Mouse (Mus musculus) CD4-positive, CD25-positive, alpha-beta regulatory T cell, adult 9 weeks (primary cell): Measurements from ENCODE around the gene Cdh12. TPM values are rescaled to one million over a fixed set of nuclear protein-coding genes. Genes with fewer than 3 reads are reported as not detected.

Experiments used
- polyA plus RNA-seq: library from polyadenylated mRNA; unstranded; fragments of 100-300 nt; shearing (Covaris generic); gene quantifications from one replicate; pipeline ENCODE4 v1.2.1, GENCODE M21; 2017

The Cdh12 gene
- not detected for polyA plus RNA-seq

DNA sequence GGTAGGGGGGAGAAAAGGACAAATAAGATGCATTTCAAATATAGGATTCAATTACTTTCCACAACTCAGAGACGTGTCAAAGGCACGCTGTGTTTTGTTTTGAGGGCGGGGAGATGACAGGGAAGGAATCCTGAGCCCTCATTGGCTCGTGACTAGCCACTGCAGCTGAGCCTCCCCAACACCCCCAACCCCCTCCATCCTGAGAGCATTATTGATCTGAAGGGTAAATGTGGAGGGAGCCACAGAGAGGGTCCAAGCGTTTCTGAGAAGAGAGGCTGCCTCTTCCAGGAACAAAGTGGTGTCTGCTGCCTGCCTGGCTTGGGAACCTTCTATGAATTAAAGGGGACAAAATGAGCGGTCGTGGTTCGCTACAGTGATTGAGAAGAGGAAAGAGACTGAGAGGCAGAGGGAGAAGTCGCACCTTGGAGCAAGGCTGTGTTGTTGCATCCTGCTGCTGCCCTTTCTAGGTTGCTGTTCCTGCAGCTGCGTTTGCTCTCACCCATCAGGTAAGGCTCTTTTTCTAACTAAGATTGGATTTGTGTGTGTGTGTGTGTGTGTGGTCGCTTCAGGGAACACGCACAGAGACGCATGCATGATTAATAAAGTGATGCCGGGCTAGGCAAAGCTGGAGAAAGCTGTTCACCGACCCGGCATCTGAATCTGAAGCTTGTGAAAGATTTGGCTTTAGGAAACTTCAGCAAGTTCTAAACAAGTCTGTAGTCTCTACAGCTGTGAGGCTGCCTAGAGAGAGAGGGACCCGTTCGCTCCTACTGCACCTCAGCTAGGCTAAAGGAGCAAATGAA, at the start of gene Cdh12:
TSS of gene Cdh12 (plus strand) at position 405 of the 803 bp plus-strand sequence.

DNA sequence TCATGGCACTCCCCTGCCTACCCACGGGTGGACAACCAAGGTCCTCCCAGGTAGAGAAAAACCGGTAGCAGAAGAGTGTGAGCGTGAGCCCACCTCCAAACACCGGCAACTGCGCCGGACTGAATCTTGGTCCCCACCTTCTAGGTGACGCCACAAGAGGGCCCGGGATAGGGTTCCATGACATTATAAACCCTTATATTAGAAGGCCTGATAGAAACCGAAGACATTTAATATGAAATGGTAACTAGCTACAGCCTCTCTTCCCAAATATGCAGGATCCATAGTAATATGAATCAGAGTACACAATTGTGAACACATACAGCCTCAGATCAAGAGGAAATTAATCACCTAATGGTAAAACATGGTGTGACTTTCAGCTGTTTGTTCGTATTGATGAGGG, 217.6 kb downstream of the Cdh12 start, which contains the start of gene Acot10:
TSS of gene Acot10 (minus strand) at position 101 of the 400 bp plus-strand sequence.

Other genes starting within 250 kb of the Cdh12 start
- not detected for gene Acot10, start 217.5 kb downstream of the Cdh12 start, polyA plus RNA-seq